Mouse (Mus musculus) forebrain, embryonic 12.5 days (tissue): Measurements from ENCODE around the gene Gsto2. TPM values are rescaled to one million over a fixed set of nuclear protein-coding genes. Genes with fewer than 3 reads are reported as not detected.

ENCODE experiments used
- ATAC-seq: fragments of 200-750 bp; cut with Nextera tagmentation; 2 replicates; pipeline ENCODE4 v1.8.0; 2017; ENCODE audit warnings: moderate TSS enrichment; ENCODE audit not compliant: low FRiP score
- H3K27ac ChIP-seq: fragments of 300-500 bp; sonication (generic); 2 replicates; pipeline ENCODE4 v1.5.1; 2016; ENCODE audit warnings: mild to moderate bottlenecking
- H3K27me3 ChIP-seq: fragments of 300-500 bp; sonication (generic); 2 replicates; pipeline ENCODE4 v1.6.1; 2016; ENCODE audit warnings: mild to moderate bottlenecking
- H3K36me3 ChIP-seq: fragments of 300-500 bp; sonication (generic); replicated peaks from 2 replicates; pipeline ENCODE4 v1.6.1; 2016; ENCODE audit warnings: mild to moderate bottlenecking
- H3K4me1 ChIP-seq: fragments of 300-500 bp; sonication (generic); 2 replicates; pipeline ENCODE4 v1.6.1; 2016
- H3K4me2 ChIP-seq: fragments of 300-500 bp; sonication (generic); 2 replicates; pipeline ENCODE4 v1.6.1; 2016; ENCODE audit warnings: mild to moderate bottlenecking, moderate library complexity
- H3K4me3 ChIP-seq: fragments of 300-500 bp; sonication (generic); replicated peaks from 2 replicates; pipeline ENCODE4 v1.5.1; 2016; ENCODE audit warnings: mild to moderate bottlenecking
- H3K9ac ChIP-seq: fragments of 300-500 bp; sonication (generic); 2 replicates; pipeline ENCODE4 v1.6.1; 2016; ENCODE audit warnings: mild to moderate bottlenecking
- H3K9me3 ChIP-seq: fragments of 300-500 bp; sonication (generic); 2 replicates; pipeline ENCODE4 v1.6.1; 2016
- WGBS: fragments of 180-500 bp; shearing (Covaris S2); methylation state at CpG from one replicate; pipeline ENCODE4 v1.1.7; 2016; 5-methylcytosine and 5-hydroxymethylcytosine counted together
- polyA plus RNA-seq: library from polyadenylated mRNA; unstranded; fragments of >200 nt; fragmentation: Nextera tagmentation; extraction: Ambion mirVana; gene quantifications from 2 replicates; pipeline ENCODE4 v1.2.1, GENCODE M21; 2016

Gene Gsto2
- polyA plus RNA-seq, 1 experiment from 2014 or later = 0.95 TPM

GRCm38 (mm10) chr19:47884296-47885085 lies 19.2 kb downstream of the Gsto2 start:
- Histone ChIP-seq H3K36me3 (no peaks in the 10 kb centered on the region), H3K9me3 (no peaks in the 10 kb centered on the region), H3K27ac (no peak overlapping the region), H3K4me1 (peaks cover 2% of the 10 kb centered on the region; the same call in 1 of the 2 replicates), H3K9ac (no peak overlapping the region), H3K27me3 (no peaks in the 10 kb centered on the region), H3K4me2 (no peak overlapping the region), H3K4me3 (no peak overlapping the region)
- WGBS = 86% methylated on average over 13 of the region's 13 CpGs
- no peak for ATAC-seq

- no peak for ATAC-seq
- peaks cover 2% of the 10 kb centered on the region; the same call in 1 of the 2 replicates for H3K4me1 ChIP-seq
- 74% methylated on average over 7 of the region's 7 CpGs for WGBS
- H3K4me2 ChIP-seq = no peak overlapping the region
- H3K36me3 ChIP-seq = no peaks in the 10 kb centered on the region
- H3K27ac ChIP-seq = no peak overlapping the region
- H3K9ac ChIP-seq = no peak overlapping the region
- no peaks in the 10 kb centered on the region for H3K9me3 ChIP-seq
- no peaks in the 10 kb centered on the region for H3K27me3 ChIP-seq
- no peak overlapping the region for H3K4me3 ChIP-seq
Observed at GRCm38 (mm10) chr19:47885191-47885743, 19.9 kb downstream of the Gsto2 start.

GRCm38 (mm10) chr19:47885886-47886285 lies 20.6 kb downstream of the Gsto2 start:
- Histone ChIP-seq H3K9me3 (no peaks in the 10 kb centered on the region), H3K27ac (no peak overlapping the region), H3K27me3 (no peaks in the 10 kb centered on the region), H3K4me2 (no peak overlapping the region), H3K4me3 (no peak overlapping the region), H3K9ac (no peak overlapping the region), H3K36me3 (no peaks in the 10 kb centered on the region), H3K4me1 (peaks cover 2% of the 10 kb centered on the region; the same call in 1 of the 2 replicates)
- ATAC-seq = no peak
- 88% methylated on average over 11 of the region's 11 CpGs for WGBS

- H3K4me3 ChIP-seq = no peak overlapping the region
- H3K9ac ChIP-seq = no peak overlapping the region
- no peaks in the 10 kb centered on the region for H3K27me3 ChIP-seq
- no peak overlapping the region for H3K4me2 ChIP-seq
- no peak for ATAC-seq
- H3K27ac ChIP-seq = no peak overlapping the region
- H3K36me3 ChIP-seq = no peaks in the 10 kb centered on the region
- H3K9me3 ChIP-seq = no peaks in the 10 kb centered on the region
- peaks cover 2% of the 10 kb centered on the region; the same call in 1 of the 2 replicates for H3K4me1 ChIP-seq
- 87% methylated on average over 7 of the region's 7 CpGs for WGBS
Observed at GRCm38 (mm10) chr19:47886617-47887016, 21.3 kb downstream of the Gsto2 start.

GRCm38 (mm10) chr19:47887417-47887816 lies 22.1 kb downstream of the Gsto2 start:
- H3K27me3 ChIP-seq = no peaks in the 10 kb centered on the region
- H3K36me3 ChIP-seq = no peaks in the 10 kb centered on the region
- H3K4me1 ChIP-seq = peaks cover 2% of the 10 kb centered on the region; the same call in 1 of the 2 replicates
- H3K9me3 ChIP-seq = no peaks in the 10 kb centered on the region
- H3K4me3 ChIP-seq = no peak overlapping the region
- no peak for ATAC-seq
- H3K27ac ChIP-seq = no peak overlapping the region
- H3K9ac ChIP-seq = no peak overlapping the region
- 93% methylated on average over 10 of the region's 10 CpGs for WGBS
- no peak overlapping the region for H3K4me2 ChIP-seq

GRCm38 (mm10) chr19:47888037-47888436 lies 22.7 kb downstream of the Gsto2 start:
- Histone ChIP-seq H3K4me1 (peaks cover 2% of the 10 kb centered on the region; the same call in 1 of the 2 replicates), H3K27me3 (no peaks in the 10 kb centered on the region), H3K27ac (no peak overlapping the region), H3K9ac (no peak overlapping the region), H3K4me3 (no peak overlapping the region), H3K9me3 (no peaks in the 10 kb centered on the region), H3K4me2 (no peak overlapping the region), H3K36me3 (0 out of 2 replicates have a peak, but pooled peaks cover 6% of the 10 kb centered on the region)
- ATAC-seq = no peak
- 94% methylated on average over 8 of the region's 8 CpGs for WGBS

GRCm38 (mm10) chr19:47890489-47891130 lies 25.3 kb downstream of the Gsto2 start:
- H3K4me3 ChIP-seq = no peak overlapping the region
- H3K4me1 ChIP-seq = no peaks in the 10 kb centered on the region
- no peak for ATAC-seq
- 77% methylated on average over 10 of the region's 10 CpGs for WGBS
- H3K9me3 ChIP-seq = no peaks in the 10 kb centered on the region
- H3K9ac ChIP-seq = no peak overlapping the region
- peaks cover 29% of the 10 kb centered on the region for H3K36me3 ChIP-seq
- H3K27me3 ChIP-seq = no peaks in the 10 kb centered on the region
- H3K27ac ChIP-seq = no peak overlapping the region
- H3K4me2 ChIP-seq = no peak overlapping the region

- ATAC-seq = no peak
- no peaks in the 10 kb centered on the region for H3K4me1 ChIP-seq
- WGBS = 88% methylated on average over 11 of the region's 11 CpGs
- no peaks in the 10 kb centered on the region for H3K9me3 ChIP-seq
- no peak overlapping the region for H3K9ac ChIP-seq
- H3K27ac ChIP-seq = no peak overlapping the region
- no peaks in the 10 kb centered on the region for H3K27me3 ChIP-seq
- H3K4me3 ChIP-seq = no peak overlapping the region
- H3K4me2 ChIP-seq = no peak overlapping the region
- H3K36me3 ChIP-seq = peaks cover 40% of the 10 kb centered on the region
Observed at GRCm38 (mm10) chr19:47891562-47892312, 26.4 kb downstream of the Gsto2 start.

- no peaks in the 10 kb centered on the region for H3K4me1 ChIP-seq
- H3K9ac ChIP-seq = no peak overlapping the region
- no peak for ATAC-seq
- H3K36me3 ChIP-seq = peaks cover 54% of the 10 kb centered on the region
- 95% methylated on average over 6 of the region's 6 CpGs for WGBS
- no peak overlapping the region for H3K27ac ChIP-seq
- H3K4me3 ChIP-seq = no peak overlapping the region
- no peak overlapping the region for H3K4me2 ChIP-seq
- H3K27me3 ChIP-seq = no peaks in the 10 kb centered on the region
- no peaks in the 10 kb centered on the region for H3K9me3 ChIP-seq
Observed at GRCm38 (mm10) chr19:47893092-47893491, 27.8 kb downstream of the Gsto2 start.

GRCm38 (mm10) chr19:47898472-47899079 lies 33.2 kb downstream of the Gsto2 start:
- Histone ChIP-seq H3K4me2 (no peak overlapping the region), H3K36me3 (peaks cover 44% of the 10 kb centered on the region), H3K4me1 (peaks cover 6% of the 10 kb centered on the region), H3K4me3 (no peak overlapping the region), H3K27ac (no peak overlapping the region), H3K9me3 (no peaks in the 10 kb centered on the region), H3K9ac (no peak overlapping the region), H3K27me3 (no peaks in the 10 kb centered on the region)
- 92% methylated on average over 8 of the region's 8 CpGs for WGBS
- no peak for ATAC-seq

GRCm38 (mm10) chr19:47900012-47900411 lies 34.7 kb downstream of the Gsto2 start:
- WGBS = 70% methylated on average over 6 of the region's 6 CpGs
- Histone ChIP-seq H3K27ac (no peak overlapping the region), H3K36me3 (peaks cover 32% of the 10 kb centered on the region), H3K4me2 (no peak overlapping the region), H3K27me3 (no peaks in the 10 kb centered on the region), H3K9me3 (no peaks in the 10 kb centered on the region), H3K4me3 (no peak overlapping the region), H3K9ac (no peak overlapping the region), H3K4me1 (peaks cover 10% of the 10 kb centered on the region)
- ATAC-seq = no peak

- no peak overlapping the region for H3K4me3 ChIP-seq
- H3K27me3 ChIP-seq = no peaks in the 10 kb centered on the region
- no peak for ATAC-seq
- H3K4me2 ChIP-seq = no peak overlapping the region
- H3K36me3 ChIP-seq = peaks cover 26% of the 10 kb centered on the region
- H3K9ac ChIP-seq = no peak overlapping the region
- 89% methylated on average over 10 of the region's 10 CpGs for WGBS
- no peak overlapping the region for H3K27ac ChIP-seq
- peaks cover 13% of the 10 kb centered on the region for H3K4me1 ChIP-seq
- no peaks in the 10 kb centered on the region for H3K9me3 ChIP-seq
Observed at GRCm38 (mm10) chr19:47900558-47900957, 35.2 kb downstream of the Gsto2 start.
